Mouse (Mus musculus): ENCODE measurements at regions not wholly inside any gene's neighbourhood (a gene's known extent, or its start where the extent isn't known, plus 50 kb on each side); places are given as distances from the start of the nearest gene placed in this dataset.

DNA sequence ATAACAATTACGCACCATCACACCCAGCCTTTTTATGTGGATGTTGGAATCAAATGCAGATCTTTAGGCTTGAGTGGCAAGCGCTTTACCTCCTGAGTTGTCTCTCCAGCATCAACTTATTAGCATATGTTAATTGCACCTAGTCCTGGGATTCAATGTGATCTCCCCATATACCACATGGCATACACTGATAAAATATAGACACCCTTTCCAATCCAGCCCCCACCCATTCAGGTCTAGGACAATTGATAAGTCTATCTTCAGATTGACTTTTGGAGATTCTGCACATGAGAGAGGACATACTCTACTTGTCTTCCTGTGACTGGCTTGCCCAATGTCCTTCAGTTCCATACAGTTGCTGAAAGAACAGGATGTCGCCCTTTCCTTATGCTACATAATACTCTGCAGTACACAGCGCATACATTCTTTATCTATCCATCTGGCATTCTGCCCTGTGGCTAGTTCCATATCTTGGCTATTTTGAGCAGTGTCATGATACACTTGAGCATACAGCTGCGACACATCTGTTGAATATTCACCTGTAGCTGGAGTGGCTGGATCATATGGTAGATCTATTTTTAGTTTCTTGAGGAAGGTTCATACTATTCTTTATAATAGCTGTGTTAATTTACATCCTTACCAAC lies 120.3 kb downstream of the Gsdmc2 start:
- no peak overlapping the region for H3K4me3 ChIP-seq (ENCODE audit: control insufficient read depth, insufficient read depth, low read length)
- H3K27ac ChIP-seq (ENCODE audit: control insufficient read depth, insufficient read depth, low read length), result no peak overlapping the region
- H3K27me3 ChIP-seq (ENCODE audit: control insufficient read depth, insufficient read depth, low read length), result no peaks in the 10 kb centered on the region
- DNase-seq, result no peak
- no peaks in the 10 kb centered on the region for H3K36me3 ChIP-seq (ENCODE audit: control insufficient read depth, insufficient read depth, low read length)
- WGBS, result 92% methylated on average over 5 of the region's 5 CpGs
- H3K4me1 ChIP-seq (replicated peaks; ENCODE audit: control insufficient read depth, insufficient read depth, low read length), result no peaks in the 10 kb centered on the region
- TF ChIP-seq POLR2A (IDR thresholded peaks at IDR 0.05; ENCODE audit: control insufficient read depth, extremely low read depth, insufficient read depth, low read length, poor library complexity), result no peak
- no peak for TF ChIP-seq CTCF (IDR thresholded peaks at IDR 0.05; ENCODE audit: borderline replicate concordance, control insufficient read depth, extremely low read depth, insufficient read depth, low read length, poor library complexity)

DNA sequence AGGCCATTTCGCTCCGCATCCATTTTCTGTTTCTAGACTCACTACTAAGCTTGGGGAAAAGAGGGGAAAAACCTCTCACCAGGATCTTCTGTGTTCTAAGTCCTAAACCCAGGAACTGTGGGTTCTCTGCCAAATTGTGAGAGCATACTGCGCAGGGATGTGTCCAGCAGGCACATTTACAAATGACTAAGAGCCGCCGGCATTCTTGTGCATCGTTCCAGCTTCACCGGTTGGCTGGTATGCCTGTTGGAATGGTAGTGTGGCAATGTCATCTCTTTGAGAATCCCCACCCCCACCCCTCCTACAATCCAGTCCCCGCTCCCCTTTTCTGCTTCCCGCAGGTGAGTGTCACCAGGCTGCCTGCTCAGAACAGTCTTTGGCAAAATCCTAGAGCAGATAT lies 122.0 kb downstream of the Gsdmc2 start:
- no peak overlapping the region for H3K27ac ChIP-seq (ENCODE audit: control insufficient read depth, insufficient read depth, low read length)
- 96% methylated on average over 9 of the region's 9 CpGs for WGBS
- no peak for TF ChIP-seq POLR2A (IDR thresholded peaks at IDR 0.05; ENCODE audit: control insufficient read depth, extremely low read depth, insufficient read depth, low read length, poor library complexity)
- TF ChIP-seq CTCF (IDR thresholded peaks at IDR 0.05; ENCODE audit: borderline replicate concordance, control insufficient read depth, extremely low read depth, insufficient read depth, low read length, poor library complexity), result no peak
- no peak for DNase-seq
- no peaks in the 10 kb centered on the region for H3K27me3 ChIP-seq (ENCODE audit: control insufficient read depth, insufficient read depth, low read length)
- H3K4me1 ChIP-seq (replicated peaks; ENCODE audit: control insufficient read depth, insufficient read depth, low read length), result no peaks in the 10 kb centered on the region
- no peaks in the 10 kb centered on the region for H3K36me3 ChIP-seq (ENCODE audit: control insufficient read depth, insufficient read depth, low read length)
- H3K4me3 ChIP-seq (ENCODE audit: control insufficient read depth, insufficient read depth, low read length), result no peak overlapping the region

DNA sequence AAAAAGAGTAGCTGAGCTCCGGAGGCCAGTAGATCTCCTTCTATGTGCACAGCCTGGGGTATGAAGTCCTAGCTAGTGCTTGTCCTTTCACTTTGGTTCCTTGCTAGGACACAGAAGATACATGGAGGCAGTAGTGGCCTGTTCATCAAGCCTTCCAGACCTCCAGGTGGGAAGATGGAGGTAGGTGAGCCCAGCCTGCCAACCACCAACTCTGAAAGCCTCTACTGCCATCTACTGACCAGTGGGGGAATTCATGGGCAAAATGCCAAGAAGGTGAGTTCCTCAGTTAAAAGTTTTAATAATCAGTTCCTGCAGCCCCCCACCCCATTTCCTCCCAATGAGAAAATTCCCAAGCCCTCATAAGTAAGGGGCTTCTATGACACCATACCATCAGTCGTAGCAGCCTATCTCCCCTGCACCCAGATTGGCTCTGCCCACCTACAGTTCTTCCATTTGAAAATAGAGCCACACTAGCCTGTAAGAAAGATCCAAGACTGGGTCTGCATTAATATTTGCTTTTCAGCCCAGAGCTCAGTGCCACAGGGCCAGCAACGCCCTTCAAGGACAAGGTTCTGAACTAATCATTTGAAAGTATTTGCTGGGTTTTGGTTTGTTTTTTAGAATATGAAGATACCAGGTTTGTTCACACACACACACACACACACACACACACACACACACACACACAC lies 123.2 kb downstream of the Gsdmc2 start:
- H3K4me1 ChIP-seq (replicated peaks; ENCODE audit: control insufficient read depth, insufficient read depth, low read length), result no peaks in the 10 kb centered on the region
- peak; percentile 68 for DNase-seq
- 48% methylated on average over 3 of the region's 3 CpGs for WGBS

DNA sequence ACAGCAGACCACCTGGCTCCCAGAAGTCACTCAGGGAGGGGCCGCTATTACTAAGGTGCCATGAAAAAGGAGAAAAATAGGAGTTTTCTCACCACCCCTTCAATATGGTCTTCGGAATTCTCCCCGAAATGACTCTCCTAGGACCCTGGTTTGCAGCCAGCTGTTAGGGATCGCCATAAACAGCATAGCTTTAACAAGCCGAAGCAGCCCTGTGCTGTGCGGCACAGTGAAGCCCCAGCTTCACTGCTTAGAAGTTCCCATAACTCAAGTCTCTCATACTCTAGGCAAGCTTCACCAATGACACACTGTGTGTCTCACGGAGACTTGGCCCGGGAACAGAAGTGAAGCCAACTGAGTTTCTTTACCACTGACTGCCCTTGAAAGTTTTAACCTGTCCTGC lies 127.2 kb downstream of the Gsdmc2 start:
- Histone ChIP-seq H3K27ac (ENCODE audit: control insufficient read depth, insufficient read depth, low read length) (no peak overlapping the region), H3K27me3 (ENCODE audit: control insufficient read depth, insufficient read depth, low read length) (no peaks in the 10 kb centered on the region), H3K4me3 (ENCODE audit: control insufficient read depth, insufficient read depth, low read length) (no peak overlapping the region), H3K4me1 (replicated peaks; ENCODE audit: control insufficient read depth, insufficient read depth, low read length) (no peaks in the 10 kb centered on the region), H3K36me3 (ENCODE audit: control insufficient read depth, insufficient read depth, low read length) (no peaks in the 10 kb centered on the region)
- TF ChIP-seq CTCF (IDR thresholded peaks at IDR 0.05; ENCODE audit: borderline replicate concordance, control insufficient read depth, extremely low read depth, insufficient read depth, low read length, poor library complexity) (no peak), POLR2A (IDR thresholded peaks at IDR 0.05; ENCODE audit: control insufficient read depth, extremely low read depth, insufficient read depth, low read length, poor library complexity) (no peak)
- DNase-seq, result no peak
- 98% methylated on average over 8 of the region's 8 CpGs for WGBS

More for the DNA sequence above, 123.2 kb downstream of the Gsdmc2 start:
- no peak for TF ChIP-seq CTCF (IDR thresholded peaks at IDR 0.05; ENCODE audit: borderline replicate concordance, control insufficient read depth, extremely low read depth, insufficient read depth, low read length, poor library complexity)
- TF ChIP-seq POLR2A (IDR thresholded peaks at IDR 0.05; ENCODE audit: control insufficient read depth, extremely low read depth, insufficient read depth, low read length, poor library complexity), result no peak
- H3K4me3 ChIP-seq (ENCODE audit: control insufficient read depth, insufficient read depth, low read length), result no peak overlapping the region
- no peaks in the 10 kb centered on the region for H3K36me3 ChIP-seq (ENCODE audit: control insufficient read depth, insufficient read depth, low read length)
- no peaks in the 10 kb centered on the region for H3K27me3 ChIP-seq (ENCODE audit: control insufficient read depth, insufficient read depth, low read length)
- no peak overlapping the region for H3K27ac ChIP-seq (ENCODE audit: control insufficient read depth, insufficient read depth, low read length)

DNA sequence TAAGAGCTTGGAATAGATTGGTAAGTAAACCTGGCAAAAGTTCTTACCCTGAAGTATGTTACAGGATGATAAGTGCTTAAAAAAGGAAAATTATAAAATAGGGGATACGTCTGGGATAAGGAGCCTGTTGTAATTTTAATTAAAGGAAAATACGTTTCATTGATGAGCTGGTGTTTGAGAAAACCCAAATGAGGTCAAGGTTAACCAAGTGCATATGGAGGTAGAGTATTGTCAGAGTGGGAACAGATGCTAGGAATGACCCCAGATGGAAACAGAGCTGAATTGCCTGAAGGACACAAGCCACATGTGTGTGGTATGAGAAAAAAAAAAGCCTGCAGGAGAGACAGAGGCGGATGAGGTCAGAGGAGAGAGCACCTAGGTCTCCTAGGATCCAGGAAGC lies 131.3 kb downstream of the Gsdmc2 start:
- WGBS, result 95% methylated on average over 3 of the region's 3 CpGs
- H3K27ac ChIP-seq (ENCODE audit: control insufficient read depth, insufficient read depth, low read length), result no peak overlapping the region
- no peaks in the 10 kb centered on the region for H3K36me3 ChIP-seq (ENCODE audit: control insufficient read depth, insufficient read depth, low read length)
- H3K4me1 ChIP-seq (replicated peaks; ENCODE audit: control insufficient read depth, insufficient read depth, low read length), result no peaks in the 10 kb centered on the region
- no peaks in the 10 kb centered on the region for H3K27me3 ChIP-seq (ENCODE audit: control insufficient read depth, insufficient read depth, low read length)
- TF ChIP-seq POLR2A (IDR thresholded peaks at IDR 0.05; ENCODE audit: control insufficient read depth, extremely low read depth, insufficient read depth, low read length, poor library complexity) (no peak), CTCF (IDR thresholded peaks at IDR 0.05; ENCODE audit: borderline replicate concordance, control insufficient read depth, extremely low read depth, insufficient read depth, low read length, poor library complexity) (no peak)
- no peak for DNase-seq
- H3K4me3 ChIP-seq (ENCODE audit: control insufficient read depth, insufficient read depth, low read length), result no peak overlapping the region

DNA sequence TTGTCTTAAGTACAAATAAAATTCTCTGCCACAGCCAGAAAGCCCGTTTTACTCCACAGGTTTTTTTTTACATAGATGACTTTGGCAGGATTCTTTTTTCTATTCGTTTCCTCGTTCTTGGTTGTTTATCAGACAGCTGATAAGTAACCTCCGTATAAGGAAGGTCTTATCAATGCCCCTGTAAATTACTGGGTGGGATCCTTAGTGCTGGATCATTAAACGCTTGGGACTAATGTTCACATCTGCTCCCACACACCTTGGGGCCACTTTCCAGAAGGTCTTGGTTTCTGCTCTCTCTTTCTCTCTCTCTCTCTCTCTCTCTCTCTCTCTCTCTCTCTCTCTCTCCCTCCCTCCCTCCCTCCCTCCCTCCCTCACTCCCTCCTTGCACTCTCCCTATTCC lies 134.6 kb downstream of the Gsdmc2 start:
- Histone ChIP-seq H3K27ac (ENCODE audit: control insufficient read depth, insufficient read depth, low read length) (no peak overlapping the region), H3K27me3 (ENCODE audit: control insufficient read depth, insufficient read depth, low read length) (no peaks in the 10 kb centered on the region), H3K4me1 (replicated peaks; ENCODE audit: control insufficient read depth, insufficient read depth, low read length) (no peaks in the 10 kb centered on the region), H3K4me3 (ENCODE audit: control insufficient read depth, insufficient read depth, low read length) (no peak overlapping the region), H3K36me3 (ENCODE audit: control insufficient read depth, insufficient read depth, low read length) (no peaks in the 10 kb centered on the region)
- WGBS, result 93% methylated on average over 5 of the region's 5 CpGs
- DNase-seq, result no peak
- TF ChIP-seq POLR2A (IDR thresholded peaks at IDR 0.05; ENCODE audit: control insufficient read depth, extremely low read depth, insufficient read depth, low read length, poor library complexity), result no peak
- TF ChIP-seq CTCF (IDR thresholded peaks at IDR 0.05; ENCODE audit: borderline replicate concordance, control insufficient read depth, extremely low read depth, insufficient read depth, low read length, poor library complexity), result no peak
